Mouse (Mus musculus): Measurements from ENCODE around the gene Them5.

- TF ChIP-seq CTCF (IDR thresholded peaks at IDR 0.05; ENCODE audit: borderline replicate concordance, control insufficient read depth, extremely low read depth, insufficient read depth, low read length, poor library complexity) (no peak), POLR2A (IDR thresholded peaks at IDR 0.05; ENCODE audit: control insufficient read depth, extremely low read depth, insufficient read depth, low read length, poor library complexity) (0 out of 2 replicates have a peak, but pooled peaks have one; percentile 26)
Measured at GRCm38 (mm10) chr3:94375861-94376260, 34.0 kb downstream of the Them5 start.
